Mouse (Mus musculus) testis, adult 2 months (tissue): Measurements from ENCODE around the gene Spock1. TPM values are rescaled to one million over a fixed set of nuclear protein-coding genes. Genes with fewer than 3 reads are reported as not detected.

ENCODE experiments used
- H3K27ac ChIP-seq: fragments of 200-500 bp; 2 replicates; pipeline ENCODE4 v1.5.1; 2012; ENCODE audit warnings: low read depth, low read length; ENCODE audit not compliant: control insufficient read depth, insufficient read depth
- H3K27me3 ChIP-seq: fragments of 200-500 bp; 2 replicates; pipeline ENCODE4 v1.6.1; 2012; ENCODE audit warnings: mild to moderate bottlenecking, low read length, moderate library complexity; ENCODE audit not compliant: control insufficient read depth, insufficient read depth
- H3K36me3 ChIP-seq: fragments of 200-500 bp; 2 replicates; pipeline ENCODE4 v1.6.1; 2012; ENCODE audit warnings: mild to moderate bottlenecking, low read length; ENCODE audit not compliant: control insufficient read depth, insufficient read depth
- H3K4me1 ChIP-seq: fragments of 200-500 bp; 2 replicates; pipeline ENCODE4 v1.6.1; 2012; ENCODE audit warnings: low read length; ENCODE audit not compliant: control insufficient read depth, insufficient read depth
- H3K4me3 ChIP-seq: fragments of 200-500 bp; 2 replicates; pipeline ENCODE4 v1.5.1; 2012; ENCODE audit warnings: low read depth, mild to moderate bottlenecking, low read length, moderate library complexity, mixed read lengths; ENCODE audit not compliant: control insufficient read depth
- CTCF ChIP-seq: fragments of 200-500 bp; IDR thresholded peaks from 2 replicates; pipeline ENCODE4 v1.5.1; 2012; ENCODE audit warnings: low read depth, mild to moderate bottlenecking, inconsistent platforms, low read length, moderate library complexity; ENCODE audit not compliant: control insufficient read depth, insufficient read depth, insufficient replicate concordance
- POLR2A ChIP-seq: fragments of 200-500 bp; IDR thresholded peaks from 2 replicates; pipeline ENCODE4 v1.6.1; 2012; ENCODE audit warnings: low read depth, mild to moderate bottlenecking, inconsistent platforms, low read length, moderate library complexity; ENCODE audit not compliant: control insufficient read depth
- polyA plus RNA-seq: library from polyadenylated mRNA; depleted of rRNA; stranded (reverse); fragments of >200 nt; gene quantifications from 2 replicates; pipeline ENCODE4 v1.2.3, GENCODE M21; 2012; rRNA removed

The Spock1 gene
- polyA plus RNA-seq, 1 experiment, result 0.70 TPM

DNA sequence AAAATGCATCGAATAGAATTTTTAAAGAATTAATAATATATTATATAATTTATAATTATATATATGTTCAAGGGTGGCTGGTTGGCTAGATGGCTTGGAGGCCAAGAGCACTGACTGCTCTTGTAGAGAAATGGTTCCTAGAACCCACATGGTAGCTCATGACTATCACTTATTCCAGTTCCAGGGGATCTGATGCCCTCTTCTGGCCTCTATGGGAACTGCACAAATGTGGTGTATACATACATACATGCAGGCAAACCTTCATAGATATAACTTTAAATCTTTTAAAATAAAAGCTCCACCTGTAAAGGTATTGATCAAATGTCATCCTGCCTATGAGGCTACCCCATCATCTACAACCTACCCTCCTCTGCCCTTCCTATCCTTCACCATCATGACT is 493.4 kb downstream of the Spock1 start:
- Histone ChIP-seq H3K4me3 (no peak overlapping the region), H3K27me3 (no peaks in the 10 kb centered on the region), H3K4me1 (no peaks in the 10 kb centered on the region), H3K36me3 (no peaks in the 10 kb centered on the region), H3K27ac (no peak overlapping the region)
- TF ChIP-seq POLR2A (no peak), CTCF (no peak)

DNA sequence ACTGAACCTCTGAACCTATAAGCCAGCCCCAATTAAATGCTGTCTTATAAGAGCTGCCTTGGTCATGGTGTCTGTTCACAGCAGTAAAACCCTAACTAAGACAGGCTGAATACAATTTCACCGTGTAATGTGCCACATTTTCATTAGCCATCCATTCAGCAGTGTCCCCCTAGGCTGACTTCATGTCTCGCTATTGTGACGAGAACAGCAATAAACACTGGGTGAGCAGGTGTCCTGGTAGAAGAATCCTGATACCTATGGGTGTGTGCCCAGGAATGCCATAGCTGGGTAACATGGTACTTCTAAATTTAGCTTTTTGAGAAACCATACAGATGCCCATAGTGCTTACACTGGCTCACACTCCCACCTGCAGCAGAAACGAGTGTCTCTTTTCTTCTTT is 500.5 kb downstream of the Spock1 start:
- Histone ChIP-seq H3K36me3 (no peaks in the 10 kb centered on the region), H3K4me3 (no peak overlapping the region), H3K27me3 (no peaks in the 10 kb centered on the region), H3K27ac (no peak overlapping the region), H3K4me1 (no peaks in the 10 kb centered on the region)
- TF ChIP-seq POLR2A, result no peak
- TF ChIP-seq CTCF, result no peak

DNA sequence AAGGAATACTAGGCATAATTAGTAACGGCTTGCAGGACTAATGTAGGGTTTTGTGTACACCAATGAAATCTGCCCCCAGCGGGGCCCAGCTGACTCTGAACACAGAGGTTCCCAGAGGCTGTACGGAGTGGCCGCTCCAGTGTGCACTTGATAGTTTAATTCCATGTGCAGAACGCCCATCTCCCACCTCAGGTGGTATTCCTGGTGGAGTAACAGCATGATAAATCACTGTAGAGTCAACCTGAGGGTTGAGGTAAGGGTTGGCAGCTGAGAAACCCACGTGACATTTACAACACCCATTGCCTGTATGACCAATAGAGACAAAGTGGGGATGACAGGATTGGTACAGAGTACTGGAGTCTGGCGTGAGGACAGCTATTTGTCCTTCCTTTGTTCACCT is 505.7 kb downstream of the Spock1 start:
- no peak for TF ChIP-seq POLR2A
- no peak for TF ChIP-seq CTCF
- H3K27me3 ChIP-seq, result no peaks in the 10 kb centered on the region
- H3K27ac ChIP-seq, result no peak overlapping the region
- no peaks in the 10 kb centered on the region for H3K4me1 ChIP-seq
- H3K4me3 ChIP-seq, result no peak overlapping the region
- no peaks in the 10 kb centered on the region for H3K36me3 ChIP-seq

DNA sequence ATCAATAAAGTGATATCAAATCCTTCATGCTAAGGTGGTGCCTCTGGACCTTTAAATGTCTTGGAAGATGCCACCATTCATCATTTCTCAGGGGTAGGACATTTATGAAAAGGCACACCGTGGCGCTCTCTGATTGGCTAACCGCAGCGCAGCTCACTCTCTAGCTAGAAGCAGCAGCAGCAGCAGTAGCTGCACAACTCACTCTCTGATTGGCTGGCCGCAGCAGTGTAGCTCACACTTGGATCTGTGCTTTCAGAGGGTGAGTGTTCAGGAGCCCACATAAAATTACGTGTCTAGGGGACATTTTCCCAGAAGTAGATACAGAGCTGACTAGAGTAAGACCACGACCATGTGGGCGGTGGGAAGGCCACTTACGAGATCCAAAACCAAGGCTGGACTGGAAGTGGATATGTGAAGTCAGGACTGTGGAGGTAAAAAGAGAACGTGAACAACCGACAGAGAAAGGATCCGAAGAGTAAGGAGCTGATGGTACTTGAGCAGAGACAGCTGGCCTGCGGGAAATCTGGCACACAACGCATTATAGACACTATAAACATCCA is 535.9 kb downstream of the Spock1 start:
- H3K36me3 ChIP-seq, result no peaks in the 10 kb centered on the region
- no peaks in the 10 kb centered on the region for H3K27me3 ChIP-seq
- H3K27ac ChIP-seq, result no peak overlapping the region
- H3K4me1 ChIP-seq, result no peaks in the 10 kb centered on the region
- TF ChIP-seq CTCF, result no peak
- no peak for TF ChIP-seq POLR2A
- H3K4me3 ChIP-seq, result no peak overlapping the region

Other genes with a start within 250 kb of the Spock1 start
- 5.6 TPM in 2 replicates for gene Klhl3, start 205.3 kb upstream of the Spock1 start, polyA plus RNA-seq
- gene Hnrnpa0, start 220.2 kb upstream of the Spock1 start, polyA plus RNA-seq, result 36.8 and 45.7 TPM in 2 replicates
- 6.0 and 6.7 TPM in 2 replicates for gene Idnk, start 249.3 kb upstream of the Spock1 start, polyA plus RNA-seq